Mouse (Mus musculus) olfactory bulb, adult 2 months (tissue): ENCODE measurements at regions not wholly inside any gene's neighbourhood (a gene's known extent, or its start where the extent isn't known, plus 50 kb on each side); places are given as distances from the start of the nearest gene placed in this dataset.

Source experiments
- CTCF ChIP-seq: fragments of 200-500 bp; IDR thresholded peaks from 2 replicates; pipeline ENCODE4 v1.5.1; 2012; ENCODE audit warnings: low read depth, mild to moderate bottlenecking, low read length, moderate library complexity; ENCODE audit not compliant: insufficient read depth
- POLR2A ChIP-seq: fragments of 200-500 bp; IDR thresholded peaks from 2 replicates; pipeline ENCODE4 v1.6.1; 2012; ENCODE audit warnings: mild to moderate bottlenecking, low read depth, low read length, moderate library complexity; ENCODE audit not compliant: insufficient read depth

DNA sequence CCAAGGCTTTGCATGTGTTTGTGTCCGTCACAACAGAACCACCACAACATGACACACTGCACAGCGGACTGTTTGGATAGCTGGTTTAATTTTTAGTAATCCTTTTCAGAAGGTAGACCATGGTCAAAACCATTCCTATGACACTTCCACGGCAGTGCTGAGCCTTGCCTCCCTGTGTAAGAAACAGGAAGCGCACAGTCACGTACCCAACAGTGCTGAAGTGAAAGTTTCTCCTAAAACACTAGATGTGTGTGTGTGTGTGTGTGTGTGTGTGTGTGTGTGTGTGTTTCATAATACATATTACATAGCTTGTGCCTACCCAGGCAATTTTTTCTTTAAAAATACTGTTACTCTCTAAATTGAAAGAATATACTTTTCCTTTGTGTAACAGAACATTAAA, 331.0 kb downstream of the Foxa2 start:
- no peak for TF ChIP-seq CTCF
- no peak for TF ChIP-seq POLR2A
